ENCODE assay signal across 32 mouse cellular contexts in genomic region chr10:111919475-111919874, GRCm38 (mm10). TPM values are rescaled to one million over a fixed set of nuclear protein-coding genes. Genes with fewer than 3 reads are reported as not detected.
DNase-seq lines count a peak whose midpoint lies in the region; ATAC-seq and TF ChIP-seq lines count a peak whose summit lies in the region.
"Had no signal": no experiment of that assay in that cellular context is flagged by ENCODE, and none has a peak within 500 bp of the region (broad histone marks: within the 10 kb centered on the region; RNA-seq: fewer than 3 reads in every experiment).

No protein-coding gene starts in this region.

- no peak overlapping the region for H3K4me3 ChIP-seq in MEL (ENCODE audit: control insufficient read depth in 1 of 2, insufficient read depth in 1 of 2, low read depth in 2 of 2, low read length in 2 of 2)
- H3K4me3 ChIP-seq in liver, embryonic 12.5 days = no peak overlapping the region
- H3K4me3 ChIP-seq in liver, postnatal 0 days (ENCODE audit: low read depth, low read length) = no peak overlapping the region
- H3K4me3 ChIP-seq in kidney, embryonic 16.5 days (ENCODE audit: low read length) = no peak overlapping the region
- H3K4me3 ChIP-seq: embryonic facial prominence, embryonic 13.5 days; erythroblast, embryonic 14.5 days; forebrain, embryonic 12.5 days; heart, adult 2 months; heart, embryonic 13.5 days; hindbrain, embryonic 15.5 days; limb, embryonic 10.5 days; limb, embryonic 15.5 days; stomach, embryonic 15.5 days had no signal

- no peaks in the 10 kb centered on the region for H3K27me3 ChIP-seq in MEL (ENCODE audit: control insufficient read depth in 1 of 2, insufficient read depth in 2 of 2, low read length in 2 of 2)
- H3K27me3 ChIP-seq in liver, embryonic 12.5 days (replicated peaks) = no peaks in the 10 kb centered on the region
- no peaks in the 10 kb centered on the region for H3K27me3 ChIP-seq in liver, postnatal 0 days (ENCODE audit: insufficient read depth, low read length)
- no peaks in the 10 kb centered on the region for H3K27me3 ChIP-seq in kidney, embryonic 16.5 days (ENCODE audit: insufficient read depth, low read length)
- H3K27me3 ChIP-seq: embryonic facial prominence, embryonic 13.5 days; forebrain, embryonic 12.5 days; heart, embryonic 13.5 days; hindbrain, embryonic 15.5 days; limb, embryonic 15.5 days; stomach, embryonic 15.5 days had no signal

- peak; percentile 73 for DNase-seq in MEL (ENCODE audit: low read depth, low spot score)
- no peak for DNase-seq in liver, postnatal 0 days
- DNase-seq in B cell, adult 2 months = no peak
- DNase-seq in cerebellum, adult 9-10 months = no peak
- no peak for DNase-seq in lung, adult 18-20 months
- DNase-seq: adrenal gland, adult 8-10 months; cerebellum, adult 11 months; cerebellum, adult 9-11 months; gastrocnemius, postnatal 14 days; heart, adult 2 months; heart, postnatal 10 days; kidney, adult 18-20 months; kidney, postnatal 4 days; layer of hippocampus, postnatal 36 days; lung, postnatal 4 days; midbrain, embryonic 14.5 days; right cerebral cortex, postnatal 25 days; thymus, postnatal 14 days had no signal

- peaks cover 10 to 16% of the 10 kb centered on the region in 2 experiments for H3K4me1 ChIP-seq in MEL (ENCODE audit: control insufficient read depth in 1 of 2, insufficient read depth in 2 of 2, low read length in 2 of 2)
- H3K4me1 ChIP-seq in liver, embryonic 12.5 days = peaks cover 23% of the 10 kb centered on the region
- H3K4me1 ChIP-seq in liver, postnatal 0 days (ENCODE audit: insufficient read depth) = peaks cover 2% of the 10 kb centered on the region; the same call in 1 of the 2 replicates
- H3K4me1 ChIP-seq in kidney, embryonic 16.5 days (ENCODE audit: insufficient read depth, low read length) = peaks cover 15% of the 10 kb centered on the region

- H3K27ac ChIP-seq in MEL (ENCODE audit: control insufficient read depth, low read depth, low read length) = no peak overlapping the region
- no peak overlapping the region for H3K27ac ChIP-seq in liver, embryonic 12.5 days
- H3K27ac ChIP-seq in liver, postnatal 0 days (ENCODE audit: low read depth) = no peak overlapping the region
- H3K27ac ChIP-seq in kidney, embryonic 16.5 days (ENCODE audit: low read length) = no peak overlapping the region
- H3K27ac ChIP-seq: embryonic facial prominence, embryonic 13.5 days; forebrain, embryonic 12.5 days; heart, adult 2 months; heart, embryonic 13.5 days; hindbrain, embryonic 15.5 days; kidney, postnatal 0 days; limb, embryonic 10.5 days; limb, embryonic 15.5 days; stomach, embryonic 15.5 days had no signal

- TF ChIP-seq EP300 in MEL (IDR thresholded peaks at IDR 0.05; ENCODE audit: low read depth in 1 of 2, low read length in 2 of 2) = peak; percentile 78 to 84
- peak; percentile 75 for TF ChIP-seq EP300 in liver, postnatal 0 days (IDR thresholded peaks at IDR 0.05; ENCODE audit: low read depth)

- TF ChIP-seq RAD21 in MEL (IDR thresholded peaks at IDR 0.05; ENCODE audit: low read depth, low read length) = no peak

- ATAC-seq in common myeloid progenitor, adult 5-6 weeks (replicated peaks; ENCODE audit: low read depth, poor library complexity, severe bottlenecking) = peak; percentile 85
- ATAC-seq in liver, embryonic 12.5 days = peak; percentile 87
- ATAC-seq in liver, postnatal 0 days = peak; percentile 57
- no peak for ATAC-seq in kidney, embryonic 16.5 days (ENCODE audit: low FRiP score, low TSS enrichment)
- ATAC-seq: CD4-positive, CD25-positive, alpha-beta regulatory T cell, adult 4 months; inflammation-experienced regulatory T-cells, adult 6 months had no signal

- no peaks in the 10 kb centered on the region for H3K9me3 ChIP-seq in MEL (replicated peaks; ENCODE audit: insufficient read depth, low read length)
- no peaks in the 10 kb centered on the region for H3K9me3 ChIP-seq in liver, embryonic 12.5 days (replicated peaks)
- no peaks in the 10 kb centered on the region for H3K9me3 ChIP-seq in liver, postnatal 0 days (ENCODE audit: low read length)
- H3K9me3 ChIP-seq in kidney, embryonic 16.5 days (ENCODE audit: low read length) = no peaks in the 10 kb centered on the region
- H3K9me3 ChIP-seq: embryonic facial prominence, embryonic 13.5 days; forebrain, embryonic 12.5 days; heart, embryonic 13.5 days; hindbrain, embryonic 15.5 days; limb, embryonic 10.5 days; limb, embryonic 15.5 days; stomach, embryonic 15.5 days had no signal

- no peaks in the 10 kb centered on the region for H3K79me2 ChIP-seq in MEL (ENCODE audit: control insufficient read depth, insufficient read depth, low read length, poor library complexity)

- TF ChIP-seq POLR2A in MEL (IDR thresholded peaks at IDR 0.05; ENCODE audit: control insufficient read depth in 1 of 2, insufficient read depth in 1 of 2, low read depth in 1 of 2, low read length in 2 of 2, poor library complexity in 1 of 2) = no peak

- WGBS in liver, embryonic 12.5 days (ENCODE audit: insufficient replicate concordance) = 17% methylated on average over 2 of the region's 2 CpGs
- WGBS in liver, postnatal 0 days (ENCODE audit: insufficient replicate concordance) = 54% methylated on average over 2 of the region's 2 CpGs
- 84% methylated on average over 2 of the region's 2 CpGs for WGBS in kidney, embryonic 16.5 days

- H3K4me2 ChIP-seq in liver, embryonic 12.5 days = no peak overlapping the region
- no peak overlapping the region for H3K4me2 ChIP-seq in liver, postnatal 0 days (ENCODE audit: low read depth, low read length)
- H3K4me2 ChIP-seq in kidney, embryonic 16.5 days (replicated peaks; ENCODE audit: low read depth, low read length) = no peak overlapping the region
- H3K4me2 ChIP-seq: embryonic facial prominence, embryonic 13.5 days; forebrain, embryonic 12.5 days; heart, embryonic 13.5 days; hindbrain, embryonic 15.5 days; limb, embryonic 15.5 days; stomach, embryonic 15.5 days had no signal

- no peak for TF ChIP-seq CTCF in MEL (IDR thresholded peaks at IDR 0.05 in 2 of 3, conservative IDR thresholded peaks at IDR 0.05 in 1 of 3; ENCODE audit: control insufficient read depth in 1 of 3, insufficient read depth in 1 of 3, low read depth in 2 of 3, low read length in 3 of 3, poor library complexity in 1 of 3, severe bottlenecking in 1 of 3)
- no peak for TF ChIP-seq CTCF in liver, postnatal 0 days (IDR thresholded peaks at IDR 0.05; ENCODE audit: low read depth)

- H3K9ac ChIP-seq in MEL (ENCODE audit: control insufficient read depth, low read depth, low read length, poor library complexity, severe bottlenecking) = no peak overlapping the region
- H3K9ac ChIP-seq in liver, embryonic 12.5 days = no peak overlapping the region
- H3K9ac ChIP-seq in liver, postnatal 0 days (replicated peaks) = no peak overlapping the region
- H3K9ac ChIP-seq in kidney, embryonic 16.5 days (replicated peaks; ENCODE audit: low read length) = no peak overlapping the region
- H3K9ac ChIP-seq: embryonic facial prominence, embryonic 13.5 days; forebrain, embryonic 12.5 days; heart, embryonic 13.5 days; hindbrain, embryonic 15.5 days; limb, embryonic 15.5 days; stomach, embryonic 15.5 days had no signal

- H3K36me3 ChIP-seq in MEL (ENCODE audit: control insufficient read depth in 1 of 2, insufficient read depth in 2 of 2, low read length in 2 of 2) = peaks cover 0 to 16% of the 10 kb centered on the region in 2 experiments; a peak in 2 of 4 replicates
- no peaks in the 10 kb centered on the region for H3K36me3 ChIP-seq in liver, embryonic 12.5 days
- H3K36me3 ChIP-seq in liver, postnatal 0 days (replicated peaks; ENCODE audit: insufficient read depth, low read length) = no peaks in the 10 kb centered on the region
- H3K36me3 ChIP-seq in kidney, embryonic 16.5 days (ENCODE audit: insufficient read depth, low read length) = no peaks in the 10 kb centered on the region
- H3K36me3 ChIP-seq: embryonic facial prominence, embryonic 13.5 days; forebrain, embryonic 12.5 days; heart, embryonic 13.5 days; hindbrain, embryonic 15.5 days; limb, embryonic 10.5 days; limb, embryonic 15.5 days; stomach, embryonic 15.5 days had no signal

TF ChIP-seq in MEL, 35 proteins besides CTCF, POLR2A, EP300 and RAD21:
- TF ChIP-seq TAL1 (IDR thresholded peaks at IDR 0.05; ENCODE audit: low read length) (peak; percentile 74), GABPA (IDR thresholded peaks at IDR 0.05; ENCODE audit: low read depth, low read length) (no peak), CHD1 (IDR thresholded peaks at IDR 0.05; ENCODE audit: low read depth, low read length) (no peak), TCF12 (IDR thresholded peaks at IDR 0.05; ENCODE audit: low read depth, low read length) (peak; percentile 51), RCOR1 (IDR thresholded peaks at IDR 0.05; ENCODE audit: low read depth, low read length) (peak; percentile 40; the same call in 1 of the 2 replicates), GATA1 (IDR thresholded peaks at IDR 0.05; ENCODE audit: low read depth, low read length) (peak; percentile 89), ETS1 (IDR thresholded peaks at IDR 0.05; ENCODE audit: low read depth, low read length) (0 out of 2 replicates have a peak, but pooled peaks have one; percentile 35)

RNA-seq across cellular contexts. Expression of gene Krr1, which starts 53.0 kb away (rescaled TPM):
- total RNA-seq in MEL (2012; rRNA removed) = 69.4 and 84.9 TPM in 2 replicates
- polyA plus RNA-seq in MEL (2012; ENCODE audit: insufficient read depth in 1 of 2, insufficient read length in 2 of 2, low read depth in 1 of 2, low replicate concordance in 2 of 2, missing spikeins in 1 of 2) = 10 to 100 TPM; 66.3 to 67.2 TPM
- total RNA-seq in common myeloid progenitor, adult 5-6 weeks (2017) = 49.8 and 51.7 TPM in 2 replicates
- polyA plus RNA-seq in liver, embryonic 12.5 days (2016; fragmentation: Nextera tagmentation; extraction: Ambion mirVana) = 37.1 and 40.0 TPM in 2 replicates
- polyA plus RNA-seq in liver, postnatal 0 days (2015; fragmentation: Nextera tagmentation; extraction: Ambion mirVana) = 11.2 and 11.6 TPM in 2 replicates
- polyA plus RNA-seq in kidney, embryonic 16.5 days (2015; fragmentation: Nextera tagmentation; extraction: Ambion mirVana) = 48.7 and 49.2 TPM in 2 replicates
